Mouse (Mus musculus) ovary, postnatal 36 days (tissue): ENCODE data around the gene Agtr2.
"Not testable (repeated sequence)": the region's sequence is repeated elsewhere in the genome, so short reads cannot be mapped to it uniquely, and the experiment has no call there.

Experiments used
- DNase-seq: peaks from one replicate; pipeline ENCODE4 v3.0.0; 2022; ENCODE audit warnings: low spot score, mixed read lengths

Agtr2 gene

GRCm38 (mm10) chrX:21484414-21484813, at the start of gene Agtr2:
Gene Agtr2, plus strand, starts transcription at chrX:21484544.
- no peak for DNase-seq

DNA sequence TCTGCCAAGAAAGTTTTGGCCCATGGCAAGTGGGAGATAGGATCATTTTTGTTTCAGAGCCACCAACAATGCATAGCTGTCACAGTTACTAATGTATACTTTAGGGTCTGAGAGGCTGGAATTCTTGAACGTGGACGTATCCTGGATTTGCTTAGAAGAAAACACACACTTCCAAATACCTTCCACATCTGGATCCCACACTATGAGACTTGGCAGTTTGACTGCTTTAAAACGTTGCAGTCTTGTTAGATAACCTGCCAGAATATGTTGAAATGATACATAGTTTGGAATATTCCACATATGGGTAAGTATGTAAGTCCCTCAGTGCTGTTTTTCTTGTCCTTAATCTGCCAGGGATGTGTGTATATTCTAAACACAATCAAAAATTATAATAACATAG, 31.8 kb upstream of the Agtr2 start:
- DNase-seq, result no peak

DNA sequence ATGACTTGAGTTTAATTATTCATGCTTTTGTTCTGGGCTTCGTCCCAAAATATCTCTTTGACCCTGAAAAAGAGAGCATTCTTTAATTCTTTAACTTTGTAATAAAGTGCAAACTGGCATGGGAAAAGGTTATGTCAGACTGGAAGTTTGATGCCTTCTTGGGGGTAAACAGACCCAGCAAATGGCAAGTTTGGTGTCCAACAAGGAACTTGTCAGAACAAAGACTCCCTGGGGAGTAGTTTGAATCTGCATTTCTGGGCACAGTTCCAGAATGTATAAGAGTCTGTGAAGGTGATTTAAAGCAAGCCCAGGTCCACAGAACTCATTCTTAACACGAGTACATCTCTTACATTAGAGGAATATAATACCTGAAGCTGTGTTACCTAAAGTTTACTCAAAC, 3.8 kb downstream of the Agtr2 start:
- no peak for DNase-seq

- no peak for DNase-seq
Observed at GRCm38 (mm10) chrX:21500242-21500641, 15.9 kb downstream of the Agtr2 start.

GRCm38 (mm10) chrX:21507333-21507732, 23.0 kb downstream of the Agtr2 start:
- not testable (repeated sequence) for DNase-seq

DNA sequence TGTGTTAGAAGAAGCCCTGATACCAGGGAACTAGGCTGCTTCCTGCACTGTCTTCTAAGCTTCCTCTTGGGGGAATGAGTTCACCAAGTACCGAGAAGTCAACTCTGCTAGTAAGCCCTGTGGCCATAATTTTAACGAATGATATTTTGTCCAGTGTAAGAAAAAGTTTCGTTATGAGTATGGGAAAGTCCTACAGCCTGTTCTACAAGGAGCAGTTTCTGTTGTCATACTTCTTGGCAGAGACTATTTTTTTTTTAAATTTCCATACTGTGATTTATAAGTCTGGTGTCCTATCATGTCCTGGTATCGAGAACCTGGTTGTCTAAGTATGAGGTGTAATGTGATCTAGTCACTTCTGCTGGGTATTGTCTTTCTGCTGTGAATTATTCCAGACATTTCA, 38.2 kb downstream of the Agtr2 start:
- no peak for DNase-seq
